Mouse (Mus musculus): ENCODE results near the gene Vmn1r5. TPM values are rescaled to one million over a fixed set of nuclear protein-coding genes. Genes with fewer than 3 reads are reported as not detected.

Gene Vmn1r5
- polyA plus RNA-seq, 1 experiment from 2014 or later = not detected

DNA sequence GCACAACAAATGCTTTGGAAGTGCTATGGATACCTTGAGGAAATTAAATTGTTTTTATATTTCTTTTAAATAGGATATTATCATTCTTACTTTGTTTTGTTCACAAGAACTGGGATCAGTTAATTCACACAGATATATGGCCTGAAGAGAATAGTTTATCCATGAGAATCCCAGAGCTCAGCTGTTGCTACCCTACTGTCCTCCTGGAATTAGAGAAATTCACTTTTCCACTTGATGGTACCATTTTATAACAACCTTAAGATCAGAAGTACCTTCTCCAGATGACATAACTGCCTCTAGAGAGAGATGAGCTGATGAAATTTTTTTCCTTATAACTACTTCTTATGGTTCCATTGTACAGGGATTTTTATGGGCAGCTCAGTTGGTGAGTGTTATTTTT is 61.9 kb downstream of the Vmn1r5 start, which contains the start of gene Vmn1r8:
TSS of gene Vmn1r8 (plus strand) at position 301 of the 400 bp plus-strand sequence.
- H3K4me2 ChIP-seq (replicated peaks; ENCODE audit: low read depth, low read length) = no peak within 1 kb of the TSS
- no peaks in the 10 kb centered on the region for H3K4me1 ChIP-seq (ENCODE audit: insufficient read depth, low read length)
- H3K27ac ChIP-seq (ENCODE audit: low read length) = no peak within 1 kb of the TSS
- no peaks in the 10 kb centered on the region for H3K36me3 ChIP-seq (ENCODE audit: insufficient read depth, low read length)
- H3K27me3 ChIP-seq (ENCODE audit: insufficient read depth, low read length) = no peaks in the 10 kb centered on the region
- ATAC-seq (ENCODE audit: low FRiP score, low TSS enrichment) = no peak
- no peaks in the 10 kb centered on the region for H3K9me3 ChIP-seq (ENCODE audit: low read length)
- H3K9ac ChIP-seq (replicated peaks; ENCODE audit: low read length) = no peak within 1 kb of the TSS
- H3K4me3 ChIP-seq (ENCODE audit: low read length) = no peak within 1 kb of the TSS

GRCm38 (mm10) chr6:57034674-57035073 is 64.6 kb downstream of the Vmn1r5 start:
- Histone ChIP-seq H3K9me3 (ENCODE audit: low read length) (no peaks in the 10 kb centered on the region), H3K4me2 (replicated peaks; ENCODE audit: low read depth, low read length) (no peak overlapping the region), H3K9ac (replicated peaks; ENCODE audit: low read length) (no peak overlapping the region), H3K27me3 (ENCODE audit: insufficient read depth, low read length) (no peaks in the 10 kb centered on the region), H3K4me3 (ENCODE audit: low read length) (no peak overlapping the region), H3K36me3 (ENCODE audit: insufficient read depth, low read length) (no peaks in the 10 kb centered on the region), H3K27ac (ENCODE audit: low read length) (no peak overlapping the region), H3K4me1 (ENCODE audit: insufficient read depth, low read length) (no peaks in the 10 kb centered on the region)
- 80% methylated on average over 2 of the region's 2 CpGs for WGBS
- ATAC-seq (ENCODE audit: low FRiP score, low TSS enrichment) = no peak

Other genes with a start within 250 kb of the Vmn1r5 start
- gene Kbtbd2, start 172.5 kb upstream of the Vmn1r5 start, polyA plus RNA-seq (2015; fragmentation: Nextera tagmentation; extraction: Ambion mirVana) = 24.8 and 31.4 TPM in 2 replicates
- gene Fkbp9, start 138.2 kb upstream of the Vmn1r5 start, polyA plus RNA-seq (2015; fragmentation: Nextera tagmentation; extraction: Ambion mirVana) = 132 and 145 TPM in 2 replicates
- gene Nt5c3, start 46.3 kb upstream of the Vmn1r5 start, polyA plus RNA-seq (2015; fragmentation: Nextera tagmentation; extraction: Ambion mirVana) = 65.2 and 67.9 TPM in 2 replicates
- 0.36 and 0.39 TPM in 2 replicates for gene Vmn1r4, start 46.3 kb upstream of the Vmn1r5 start, polyA plus RNA-seq (2015; fragmentation: Nextera tagmentation; extraction: Ambion mirVana)
- not detected in 2 replicates for gene Vmn1r6, start 27.0 kb downstream of the Vmn1r5 start, polyA plus RNA-seq (2015; fragmentation: Nextera tagmentation; extraction: Ambion mirVana)
- gene Vmn1r7, start 55.1 kb downstream of the Vmn1r5 start, polyA plus RNA-seq (2015; fragmentation: Nextera tagmentation; extraction: Ambion mirVana) = not detected in 2 replicates
- gene Vmn1r8, start 62.0 kb downstream of the Vmn1r5 start, polyA plus RNA-seq (2015; fragmentation: Nextera tagmentation; extraction: Ambion mirVana) = not detected in 2 replicates
- gene Vmn1r9, start 96.5 kb downstream of the Vmn1r5 start, polyA plus RNA-seq (2015; fragmentation: Nextera tagmentation; extraction: Ambion mirVana) = not detected in 2 replicates
- gene Vmn1r10, start 139.2 kb downstream of the Vmn1r5 start, polyA plus RNA-seq (2015; fragmentation: Nextera tagmentation; extraction: Ambion mirVana) = not detected in 2 replicates
- not detected in 2 replicates for gene Vmn1r11, start 163.2 kb downstream of the Vmn1r5 start, polyA plus RNA-seq (2015; fragmentation: Nextera tagmentation; extraction: Ambion mirVana)
- not detected in 2 replicates for gene Vmn1r12, start 186.6 kb downstream of the Vmn1r5 start, polyA plus RNA-seq (2015; fragmentation: Nextera tagmentation; extraction: Ambion mirVana)
- gene Vmn1r13, start 233.0 kb downstream of the Vmn1r5 start, polyA plus RNA-seq (2015; fragmentation: Nextera tagmentation; extraction: Ambion mirVana) = not detected in 2 replicates